Mouse (Mus musculus) ES-E14 (cell line): ENCODE measurements around the gene Vangl1. TPM values are rescaled to one million over a fixed set of nuclear protein-coding genes. Genes with fewer than 3 reads are reported as not detected.
"Not testable (repeated sequence)": the region's sequence is repeated elsewhere in the genome, so short reads cannot be mapped to it uniquely, and the experiment has no call there.

Experiments
- DNase-seq: peaks from one replicate; pipeline ENCODE4 v3.0.0-alpha.2; 2013; ENCODE audit warnings: low read depth, low spot score
- H3K27ac ChIP-seq: 2 replicates; pipeline ENCODE4 v1.5.1; 2012; ENCODE audit warnings: low read depth, mild to moderate bottlenecking, low read length, moderate library complexity, mixed read lengths; ENCODE audit not compliant: poor library complexity, insufficient read depth, severe bottlenecking
- H3K36me3 ChIP-seq: 2 replicates; pipeline ENCODE4 v1.6.1; 2012; ENCODE audit warnings: mild to moderate bottlenecking, low read length, moderate library complexity, mixed read lengths; ENCODE audit not compliant: control insufficient read depth, poor library complexity, insufficient read depth, severe bottlenecking
- H3K4me1 ChIP-seq, 2 experiments: fragments of 150-350 bp in 1 of 2; sonication (generic) in 1 of 2; 2 replicates each; pipeline ENCODE4 v1.6.1; 2012; ENCODE audit warnings: low read length in 2 of 2, mild to moderate bottlenecking in 1 of 2, mixed read lengths in 1 of 2; ENCODE audit not compliant: control insufficient read depth in 2 of 2, insufficient read depth in 2 of 2, poor library complexity in 1 of 2
- H3K4me3 ChIP-seq, 2 experiments: fragments of 150-350 bp in 1 of 2; sonication (generic) in 1 of 2; 2 replicates each; pipeline ENCODE4 v1.5.1; 2012; ENCODE audit warnings: low read length in 2 of 2, low read depth in 1 of 2, mild to moderate bottlenecking in 1 of 2, mixed read lengths in 1 of 2; ENCODE audit not compliant: insufficient read depth in 1 of 2, poor library complexity in 1 of 2, severe bottlenecking in 1 of 2
- H3K9ac ChIP-seq: 2 replicates; pipeline ENCODE4 v1.6.1; 2012; ENCODE audit warnings: low read depth, mild to moderate bottlenecking, low read length, mixed read lengths; ENCODE audit not compliant: poor library complexity, insufficient read depth, severe bottlenecking
- H3K9me3 ChIP-seq: fragments of 150-350 bp; sonication (generic); 2 replicates; pipeline ENCODE4 v1.6.1; 2012; ENCODE audit warnings: low read depth, mild to moderate bottlenecking, low read length; ENCODE audit not compliant: control insufficient read depth, insufficient read depth
- CHD2 ChIP-seq: IDR thresholded peaks from 2 replicates; pipeline ENCODE4 v1.6.1; 2014; ENCODE audit warnings: mild to moderate bottlenecking, low read depth, low read length, inconsistent platforms
- HCFC1 ChIP-seq: IDR thresholded peaks from 2 replicates; pipeline ENCODE4 v1.6.1; 2012; ENCODE audit warnings: low read length, inconsistent platforms, borderline replicate concordance; ENCODE audit not compliant: insufficient read depth
- MAFK ChIP-seq: IDR thresholded peaks from 2 replicates; pipeline ENCODE4 v1.6.1; 2014; ENCODE audit warnings: mild to moderate bottlenecking, low read depth, low read length, inconsistent platforms; ENCODE audit not compliant: insufficient read depth
- ZC3H11A ChIP-seq: IDR thresholded peaks from 2 replicates; pipeline ENCODE4 v1.6.1; 2012; ENCODE audit warnings: low read depth, mild to moderate bottlenecking, inconsistent platforms, low read length, borderline replicate concordance
- ZNF384 ChIP-seq: IDR thresholded peaks from 2 replicates; pipeline ENCODE4 v1.6.1; 2012; ENCODE audit warnings: low read depth, low read length, inconsistent platforms
- in situ Hi-C, 2 experiments: fragments of 600-800 bp; cut with MboI; formaldehyde crosslinking; loops; one replicate each; pipeline ENCODE4 v1.15.1; 2025; ENCODE audit warnings: low sequenced_read_pairs in 2 of 2, inconsistent platforms in 1 of 2; ENCODE audit not compliant: unreplicated experiment in 2 of 2
- total RNA-seq: library from RNA; depleted of rRNA; stranded (reverse); fragments of 300-350 nt; gene quantifications from 2 replicates; pipeline ENCODE4 v1.2.3, GENCODE M21; 2012

The Vangl1 gene
- total RNA-seq, 1 experiment: 119 TPM

DNA sequence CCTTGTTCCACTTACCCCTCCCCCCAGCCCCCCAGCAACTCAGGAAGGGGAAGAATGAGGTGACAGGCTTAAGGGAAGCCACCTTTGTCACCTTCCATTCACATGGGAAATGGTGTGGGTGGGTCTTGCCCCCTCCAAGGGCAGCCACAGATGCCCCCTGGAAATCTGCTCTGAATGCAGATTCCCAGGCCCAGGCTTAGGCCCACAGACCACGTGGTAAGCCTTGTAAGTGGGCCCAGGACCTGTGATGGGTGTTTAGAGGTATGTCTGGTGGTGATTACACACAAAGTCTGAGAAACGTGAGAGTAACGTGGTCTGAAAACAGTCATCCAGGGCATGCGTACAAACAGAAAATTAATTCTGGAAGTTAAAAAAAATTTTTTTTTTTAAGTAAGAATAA lies 39.6 kb downstream of the Vangl1 start:
- TF ChIP-seq MAFK: no peak
- peaks cover 28% of the 10 kb centered on the region for H3K36me3 ChIP-seq
- H3K9me3 ChIP-seq: no peaks in the 10 kb centered on the region
- H3K4me1 ChIP-seq: peaks cover 19 to 26% of the 10 kb centered on the region in 2 experiments
- in situ Hi-C loops: no loop called here
- peak overlapping the region; percentile 83; the same call in 1 of the 2 replicates for H3K9ac ChIP-seq
- peak overlapping the region; percentile 51 to 77 for H3K4me3 ChIP-seq
- no peak for DNase-seq
- peak overlapping the region; percentile 98 for H3K27ac ChIP-seq

DNA sequence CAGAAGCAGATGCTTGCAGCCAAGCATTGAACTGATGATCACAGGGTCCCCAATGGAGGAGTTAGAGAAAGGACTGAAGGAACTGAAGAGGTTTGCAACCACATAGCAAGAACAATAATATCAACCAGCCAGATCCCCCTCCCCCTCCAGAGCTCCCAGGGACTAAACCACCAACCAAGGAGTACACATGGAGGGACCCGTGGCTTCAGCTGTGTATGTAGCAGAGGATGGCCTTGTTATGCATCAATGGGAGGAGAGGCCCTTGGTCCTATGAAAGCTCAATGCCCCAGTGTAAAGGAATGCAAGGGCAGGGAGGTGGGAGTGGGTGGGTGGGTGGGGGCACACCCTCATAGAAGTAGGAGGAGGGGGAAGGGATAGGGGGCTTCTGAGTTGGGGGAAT lies 40.6 kb downstream of the Vangl1 start:
- H3K4me3 ChIP-seq, in situ Hi-C loops, H3K9me3 ChIP-seq, H3K9ac ChIP-seq, DNase-seq: not testable (repeated sequence)
- Histone ChIP-seq H3K36me3 (peaks cover 37% of the 10 kb centered on the region), H3K27ac (peak overlapping the region; percentile 98; the same call in 1 of the 2 replicates), H3K4me1 (peaks cover 16 to 21% of the 10 kb centered on the region in 2 experiments)

DNA sequence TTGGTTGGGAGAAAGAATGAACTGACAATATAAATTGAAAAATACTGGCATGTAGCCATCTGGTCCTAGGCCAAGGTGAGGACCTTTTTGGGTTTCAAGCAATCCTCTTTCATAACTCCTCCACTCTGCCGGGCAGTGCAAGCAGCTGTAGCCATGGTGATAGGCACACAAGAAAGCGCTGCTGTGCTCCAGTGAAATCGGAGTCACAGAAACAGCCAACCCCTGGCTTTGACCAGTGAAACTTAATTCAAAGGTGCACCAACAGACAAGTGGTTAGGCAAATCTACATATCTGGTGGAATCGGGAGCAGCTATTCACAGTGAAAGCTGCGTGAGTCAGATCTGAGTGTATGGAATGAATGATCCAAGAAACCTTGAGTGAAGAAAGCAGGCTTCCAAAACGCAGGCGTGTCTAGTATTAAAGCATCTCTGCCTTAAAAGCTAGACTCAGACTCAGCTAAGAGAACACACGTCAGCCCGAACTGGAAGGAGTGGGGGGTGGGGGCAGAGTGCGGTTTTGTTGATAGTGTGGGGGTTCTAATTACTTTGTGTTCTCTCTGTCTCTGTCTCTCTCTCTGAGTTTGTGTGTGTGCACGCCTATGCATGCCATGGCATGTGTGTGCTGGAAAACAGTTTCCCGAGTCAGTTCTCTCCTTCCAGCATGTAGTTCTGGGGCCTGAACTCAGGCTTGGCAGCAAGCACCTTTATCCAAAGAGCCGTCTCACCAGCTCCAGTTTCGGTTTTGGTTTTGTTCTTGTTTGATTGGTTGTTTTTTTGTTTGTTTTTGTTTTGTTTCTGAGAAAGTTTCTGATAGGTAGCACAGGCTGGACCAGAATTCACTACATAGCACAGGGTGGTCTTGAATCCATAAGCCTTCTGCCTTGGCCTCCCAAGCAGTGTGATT lies 44.8 kb downstream of the Vangl1 start:
- no peak for DNase-seq
- H3K9ac ChIP-seq: peak overlapping the region; percentile 17; the same call in 1 of the 2 replicates
- no peaks in the 10 kb centered on the region for H3K9me3 ChIP-seq
- H3K27ac ChIP-seq: peak overlapping the region; percentile 41; the same call in 1 of the 2 replicates
- H3K4me1 ChIP-seq: peaks cover 0 to 15% of the 10 kb centered on the region in 2 experiments; a peak in 3 of 4 replicates
- TF ChIP-seq MAFK (no peak), HCFC1 (no peak), ZNF384 (no peak), ZC3H11A (no peak), CHD2 (no peak)
- peaks cover 55% of the 10 kb centered on the region for H3K36me3 ChIP-seq
- in situ Hi-C loops: no loop called here
- H3K4me3 ChIP-seq: no peak overlapping the region

DNA sequence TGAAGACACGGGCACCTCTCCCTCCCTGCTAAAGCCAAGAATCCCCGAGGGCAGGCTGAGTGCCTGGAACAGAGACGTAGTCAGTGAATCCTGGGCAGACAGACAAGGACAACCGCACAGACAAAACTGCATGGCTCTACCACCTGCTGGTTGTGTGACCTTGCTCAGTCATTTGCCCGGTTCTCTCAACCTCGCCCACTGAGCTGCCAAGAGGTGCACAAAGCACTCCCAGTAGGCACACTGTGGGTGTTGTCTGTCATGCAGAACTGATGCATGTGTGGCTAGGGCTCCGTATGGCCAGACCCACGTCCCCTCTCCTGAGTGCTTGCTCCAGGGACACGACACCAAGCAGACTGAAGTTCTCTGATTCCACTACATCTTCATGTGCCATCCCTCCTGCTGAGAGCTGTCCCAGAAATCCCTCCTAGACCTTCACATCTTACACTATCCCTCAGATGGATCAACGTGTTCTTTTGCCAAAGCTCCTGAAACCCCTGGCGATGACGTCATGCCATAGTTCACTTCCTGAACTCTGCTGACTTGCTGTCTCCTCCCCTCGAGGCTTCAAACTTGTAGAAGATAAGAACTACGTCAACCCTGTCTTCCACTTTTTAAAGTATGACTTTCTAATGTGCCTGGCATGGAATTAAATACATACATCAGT lies 45.6 kb downstream of the Vangl1 start:
- Histone ChIP-seq H3K9ac (no peak overlapping the region), H3K27ac (no peak overlapping the region), H3K9me3 (no peaks in the 10 kb centered on the region), H3K4me3 (no peak overlapping the region), H3K36me3 (peaks cover 53% of the 10 kb centered on the region), H3K4me1 (peaks cover 0 to 12% of the 10 kb centered on the region in 2 experiments; a peak in 2 of 4 replicates)
- in situ Hi-C loops: no loop called here
- TF ChIP-seq CHD2 (0 out of 2 replicates have a peak, but pooled peaks have one; percentile 15), HCFC1 (no peak)
- no peak for DNase-seq

DNA sequence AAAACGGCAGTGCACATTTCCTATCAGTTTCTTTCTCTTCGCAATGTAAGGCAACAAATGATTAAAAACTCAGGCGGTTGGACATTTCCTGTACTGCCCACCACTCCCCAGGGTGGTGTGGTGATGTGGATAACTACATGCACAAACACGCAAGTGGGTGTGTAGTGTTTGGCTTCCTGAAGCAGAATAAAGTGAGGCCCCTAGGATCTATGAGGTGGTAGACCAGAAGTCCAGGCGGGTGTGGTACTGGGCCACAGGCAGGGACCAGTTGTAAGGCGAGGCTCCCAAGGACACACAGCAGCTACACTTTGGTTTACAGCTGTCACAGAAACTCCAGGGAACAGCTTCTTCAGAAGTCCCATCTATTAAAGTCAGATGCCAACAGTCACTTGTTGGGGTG lies 46.8 kb downstream of the Vangl1 start:
- Histone ChIP-seq H3K27ac (no peak overlapping the region), H3K9me3 (no peaks in the 10 kb centered on the region), H3K4me3 (no peak overlapping the region), H3K4me1 (peaks cover 0 to 7% of the 10 kb centered on the region in 2 experiments; a peak in 2 of 4 replicates), H3K36me3 (peaks cover 44% of the 10 kb centered on the region), H3K9ac (no peak overlapping the region)
- in situ Hi-C loops: no loop called here
- TF ChIP-seq CHD2: no peak
- no peak for TF ChIP-seq HCFC1
- TF ChIP-seq ZNF384: no peak
- no peak for TF ChIP-seq MAFK
- no peak for TF ChIP-seq ZC3H11A
- DNase-seq: no peak
